Mouse (Mus musculus): ENCODE data around the gene Olfr459. TPM values are rescaled to one million over a fixed set of nuclear protein-coding genes. Genes with fewer than 3 reads are reported as not detected.
A peak's percentile ranks its signal among the peaks of the same experiment; 100 is the strongest.

Gene Olfr459
- polyA plus RNA-seq (2015; fragmentation: Nextera tagmentation; extraction: Ambion mirVana): not detected in 2 replicates

DNA sequence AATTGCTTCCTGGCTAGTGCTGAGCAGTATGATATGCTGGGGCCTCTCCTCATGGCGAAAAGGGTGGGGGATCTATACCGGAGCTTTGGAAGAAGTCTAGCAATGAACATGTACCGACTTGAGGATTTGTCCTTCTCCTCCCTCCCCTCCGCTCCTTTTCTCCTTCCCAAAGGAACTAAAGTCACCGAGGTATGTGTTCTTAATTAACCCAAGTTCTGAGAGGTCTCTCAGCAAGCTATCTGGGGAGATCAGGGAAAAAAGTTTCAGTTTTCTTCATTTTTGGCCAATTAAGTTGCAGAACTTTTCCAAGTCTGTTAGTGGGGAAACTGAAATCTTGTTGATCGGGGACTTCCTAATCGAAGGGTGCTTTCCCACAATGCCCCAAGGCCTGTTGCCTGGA is at the start of gene Olfr459:
Gene Olfr459 (minus strand): TSS at position 101 of the 400 bp plus-strand sequence.
- 83% methylated on average over 7 of the region's 7 CpGs for WGBS
- H3K9ac ChIP-seq: no peak within 1 kb of the TSS

GRCm38 (mm10) chr6:41824086-41824485 is 49.1 kb upstream of the Olfr459 start:
- no peak for ATAC-seq (ENCODE audit: low FRiP score, low read depth)
- no peaks in the 10 kb centered on the region for H3K4me1 ChIP-seq (replicated peaks)
- no peaks in the 10 kb centered on the region for H3K36me3 ChIP-seq
- H3K27ac ChIP-seq (replicated peaks): no peak overlapping the region
- no peak overlapping the region for H3K4me2 ChIP-seq
- no peaks in the 10 kb centered on the region for H3K9me3 ChIP-seq
- no peak overlapping the region for H3K4me3 ChIP-seq
- no peaks in the 10 kb centered on the region for H3K27me3 ChIP-seq
- no peak overlapping the region for H3K9ac ChIP-seq

More for the DNA sequence above, at the start of gene Olfr459:
- no peak for ATAC-seq (ENCODE audit: low FRiP score, low read depth)
- Histone ChIP-seq H3K27ac (replicated peaks) (no peak within 1 kb of the TSS), H3K4me2 (no peak within 1 kb of the TSS), H3K27me3 (no peaks in the 10 kb centered on the region), H3K9me3 (no peaks in the 10 kb centered on the region), H3K4me3 (no peak within 1 kb of the TSS), H3K36me3 (no peaks in the 10 kb centered on the region), H3K4me1 (replicated peaks) (no peaks in the 10 kb centered on the region)

DNA sequence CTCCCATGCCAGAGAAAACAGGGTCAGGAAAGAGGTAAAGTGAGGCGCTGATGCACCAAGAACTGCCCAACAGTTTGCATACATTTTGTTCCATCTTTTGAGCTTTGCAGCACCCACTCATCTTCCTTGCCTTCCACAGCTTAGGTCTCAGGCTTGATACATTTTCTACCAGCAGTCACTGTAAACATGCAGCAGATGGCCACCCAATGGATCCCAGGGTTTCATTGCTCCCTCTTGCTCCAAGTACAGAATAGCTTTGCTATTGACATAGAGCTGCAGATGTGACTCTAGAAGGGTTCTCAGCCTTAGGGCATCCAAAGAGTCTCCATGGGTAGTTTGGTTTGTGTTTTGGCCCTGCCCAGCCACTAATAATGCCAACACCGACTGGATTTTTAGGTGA is 11.7 kb upstream of the Olfr459 start:
- Histone ChIP-seq H3K9ac (no peak overlapping the region), H3K4me1 (replicated peaks) (no peaks in the 10 kb centered on the region), H3K27me3 (no peaks in the 10 kb centered on the region), H3K9me3 (no peaks in the 10 kb centered on the region), H3K4me2 (no peak overlapping the region), H3K36me3 (no peaks in the 10 kb centered on the region), H3K27ac (replicated peaks) (no peak overlapping the region), H3K4me3 (no peak overlapping the region)
- no peak for ATAC-seq (ENCODE audit: low FRiP score, low read depth)
- 86% methylated on average over 2 of the region's 2 CpGs for WGBS

DNA sequence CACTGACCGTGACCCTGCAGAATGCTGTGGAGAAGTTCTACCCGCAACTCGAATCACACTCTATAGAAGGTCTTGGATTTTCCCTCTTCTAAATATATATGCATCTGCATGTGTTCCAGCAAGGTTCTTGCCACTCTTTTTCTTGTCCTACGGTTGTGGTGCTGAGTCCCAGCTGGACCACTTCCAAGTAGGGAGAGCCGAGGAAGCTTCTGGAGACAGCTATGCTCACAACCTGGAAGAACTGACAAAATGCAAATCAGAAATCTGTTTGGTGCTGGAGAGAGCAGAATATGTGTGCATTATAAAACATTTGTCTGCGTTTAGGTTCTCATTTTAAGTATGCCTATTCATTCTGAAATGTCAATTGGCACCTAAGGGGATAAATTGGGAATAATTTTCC is 744 bp upstream of the Olfr459 start:
- H3K4me2 ChIP-seq: no peak overlapping the region
- no peaks in the 10 kb centered on the region for H3K4me1 ChIP-seq (replicated peaks)
- no peaks in the 10 kb centered on the region for H3K27me3 ChIP-seq
- ATAC-seq (ENCODE audit: low FRiP score, low read depth): no peak
- WGBS: 70% methylated on average over 6 of the region's 6 CpGs
- no peak overlapping the region for H3K4me3 ChIP-seq
- no peaks in the 10 kb centered on the region for H3K36me3 ChIP-seq
- H3K9me3 ChIP-seq: no peaks in the 10 kb centered on the region
- H3K27ac ChIP-seq (replicated peaks): no peak overlapping the region
- no peak overlapping the region for H3K9ac ChIP-seq

DNA sequence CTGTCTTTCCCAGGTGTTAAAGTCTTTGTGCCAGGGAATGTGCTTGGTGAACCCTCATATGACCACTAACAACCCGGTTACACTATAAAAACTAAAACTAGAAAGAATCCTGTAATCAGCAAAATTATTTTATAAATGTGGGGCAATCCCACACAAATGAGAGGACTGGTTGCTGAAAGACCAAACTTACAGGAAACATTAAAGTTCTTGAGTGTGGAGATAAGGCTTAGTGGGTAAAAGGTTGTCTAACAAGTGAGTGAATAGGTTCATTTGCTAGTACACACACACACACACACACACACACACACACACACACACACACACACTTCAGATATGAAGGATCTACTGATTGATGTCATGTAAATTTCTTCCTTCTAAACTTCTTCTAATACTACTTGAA is 5.1 kb downstream of the Olfr459 start:
- Histone ChIP-seq H3K27ac (replicated peaks) (no peak overlapping the region), H3K4me2 (no peak overlapping the region), H3K9ac (no peak overlapping the region), H3K27me3 (no peaks in the 10 kb centered on the region), H3K9me3 (no peaks in the 10 kb centered on the region), H3K4me3 (no peak overlapping the region), H3K4me1 (replicated peaks) (no peaks in the 10 kb centered on the region), H3K36me3 (no peaks in the 10 kb centered on the region)
- ATAC-seq (ENCODE audit: low FRiP score, low read depth): no peak
- WGBS: 76% methylated on average over 1 of the region's 1 CpGs

- Histone ChIP-seq H3K36me3 (no peaks in the 10 kb centered on the region), H3K4me3 (no peak overlapping the region), H3K9me3 (no peaks in the 10 kb centered on the region), H3K4me2 (no peak overlapping the region), H3K9ac (no peak overlapping the region), H3K4me1 (replicated peaks) (no peaks in the 10 kb centered on the region), H3K27me3 (no peaks in the 10 kb centered on the region), H3K27ac (replicated peaks) (no peak overlapping the region)
- ATAC-seq (ENCODE audit: low FRiP score, low read depth): no peak
- 93% methylated on average over 5 of the region's 5 CpGs for WGBS
These were observed 10.7 kb downstream of the Olfr459 start for GRCm38 (mm10) chr6:41764306-41764705.

DNA sequence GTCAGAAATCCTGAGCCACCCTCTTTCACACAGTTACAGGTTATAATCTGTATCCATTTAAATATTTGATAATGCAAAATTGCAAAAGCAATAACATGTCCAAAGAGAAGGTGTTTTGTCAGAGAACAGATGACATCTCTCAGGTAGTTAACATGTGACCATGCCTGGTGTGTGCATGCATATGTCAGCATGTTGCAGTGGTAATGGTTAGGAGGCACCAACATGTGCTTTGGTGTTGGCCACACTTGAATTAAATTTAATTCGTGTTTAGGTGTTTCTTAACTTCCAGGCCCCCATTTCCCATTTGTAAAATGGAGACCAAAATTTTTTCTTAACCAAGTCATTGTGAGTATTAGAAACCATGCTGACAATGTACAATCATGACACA is 12.6 kb downstream of the Olfr459 start:
- Histone ChIP-seq H3K4me3 (no peak overlapping the region), H3K4me1 (replicated peaks) (no peaks in the 10 kb centered on the region), H3K27ac (replicated peaks) (no peak overlapping the region), H3K9me3 (no peaks in the 10 kb centered on the region), H3K9ac (no peak overlapping the region), H3K4me2 (no peak overlapping the region), H3K27me3 (no peaks in the 10 kb centered on the region), H3K36me3 (no peaks in the 10 kb centered on the region)
- ATAC-seq (ENCODE audit: low FRiP score, low read depth): no peak
- WGBS: 94% methylated on average over 1 of the region's 1 CpGs

GRCm38 (mm10) chr6:41761702-41762369 is 13.1 kb downstream of the Olfr459 start:
- H3K36me3 ChIP-seq: no peaks in the 10 kb centered on the region
- no peak overlapping the region for H3K9ac ChIP-seq
- peak; percentile 92 for ATAC-seq (ENCODE audit: low FRiP score, low read depth)
- H3K4me1 ChIP-seq (replicated peaks): no peaks in the 10 kb centered on the region
- no peak overlapping the region for H3K4me3 ChIP-seq
- no peaks in the 10 kb centered on the region for H3K27me3 ChIP-seq
- WGBS: 7% methylated on average over 1 of the region's 1 CpGs
- no peak overlapping the region for H3K4me2 ChIP-seq
- H3K27ac ChIP-seq (replicated peaks): no peak overlapping the region
- no peaks in the 10 kb centered on the region for H3K9me3 ChIP-seq

- H3K27me3 ChIP-seq: no peaks in the 10 kb centered on the region
- H3K36me3 ChIP-seq: no peaks in the 10 kb centered on the region
- no peak for ATAC-seq (ENCODE audit: low FRiP score, low read depth)
- no peaks in the 10 kb centered on the region for H3K4me1 ChIP-seq (replicated peaks)
- H3K27ac ChIP-seq (replicated peaks): no peak overlapping the region
- 87% methylated on average over 2 of the region's 2 CpGs for WGBS
- H3K4me3 ChIP-seq: no peak overlapping the region
- H3K9ac ChIP-seq: no peak overlapping the region
- no peaks in the 10 kb centered on the region for H3K9me3 ChIP-seq
- H3K4me2 ChIP-seq: no peak overlapping the region
These were observed 15.4 kb downstream of the Olfr459 start for GRCm38 (mm10) chr6:41759618-41760017.

DNA sequence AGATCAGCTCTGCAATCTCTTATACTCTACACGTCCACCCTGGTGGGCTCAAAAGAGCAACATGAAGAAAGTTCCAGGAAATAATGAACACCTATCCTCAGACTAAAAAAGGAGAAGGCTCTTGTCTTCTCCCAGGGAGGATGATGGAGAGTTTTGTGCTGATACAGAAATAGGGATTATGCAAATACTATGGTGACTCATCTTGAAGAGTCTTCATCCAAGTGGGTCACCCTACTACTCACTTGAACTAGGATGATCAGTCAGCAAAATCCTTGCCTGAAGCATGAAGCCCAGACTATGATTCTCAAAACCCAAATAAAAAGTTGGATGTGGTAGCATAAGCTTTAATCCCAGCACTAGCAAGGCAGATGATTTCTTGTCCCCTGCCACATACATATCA is 16.6 kb downstream of the Olfr459 start:
- Histone ChIP-seq H3K27me3 (no peaks in the 10 kb centered on the region), H3K4me2 (no peak overlapping the region), H3K9ac (no peak overlapping the region), H3K9me3 (no peaks in the 10 kb centered on the region), H3K27ac (replicated peaks) (no peak overlapping the region), H3K4me1 (replicated peaks) (no peaks in the 10 kb centered on the region), H3K36me3 (no peaks in the 10 kb centered on the region), H3K4me3 (no peak overlapping the region)
- no peak for ATAC-seq (ENCODE audit: low FRiP score, low read depth)
- 89% methylated on average over 1 of the region's 1 CpGs for WGBS

GRCm38 (mm10) chr6:41757199-41757598 is 17.8 kb downstream of the Olfr459 start:
- Histone ChIP-seq H3K27me3 (no peaks in the 10 kb centered on the region), H3K9ac (no peak overlapping the region), H3K4me2 (no peak overlapping the region), H3K4me3 (no peak overlapping the region), H3K27ac (replicated peaks) (no peak overlapping the region), H3K4me1 (replicated peaks) (no peaks in the 10 kb centered on the region), H3K36me3 (no peaks in the 10 kb centered on the region), H3K9me3 (no peaks in the 10 kb centered on the region)
- WGBS: 77% methylated on average over 3 of the region's 3 CpGs
- no peak for ATAC-seq (ENCODE audit: low FRiP score, low read depth)

DNA sequence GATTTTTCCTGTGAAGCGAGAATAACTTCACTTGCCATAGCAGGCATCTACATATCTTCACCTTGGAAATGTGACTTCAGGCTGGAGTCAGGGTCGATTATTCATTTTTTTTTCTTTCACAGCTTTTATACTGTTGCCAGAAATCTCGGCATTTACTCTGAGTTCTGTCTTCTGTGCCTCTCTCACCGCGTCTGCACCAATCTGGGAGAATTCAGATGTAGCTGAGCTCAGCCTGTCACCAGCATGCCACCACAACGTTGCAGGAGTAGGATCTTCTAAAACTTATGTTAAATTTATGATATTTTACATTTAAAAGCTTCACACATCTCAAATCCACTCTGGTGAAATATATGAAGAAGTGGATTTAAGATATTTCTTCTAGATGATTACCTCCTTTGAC is 20.4 kb downstream of the Olfr459 start:
- ATAC-seq (ENCODE audit: low FRiP score, low read depth): no peak
- no peak overlapping the region for H3K4me2 ChIP-seq
- no peak overlapping the region for H3K27ac ChIP-seq (replicated peaks)
- WGBS: 72% methylated on average over 6 of the region's 6 CpGs
- H3K9me3 ChIP-seq: no peaks in the 10 kb centered on the region
- H3K36me3 ChIP-seq: no peaks in the 10 kb centered on the region
- no peak overlapping the region for H3K9ac ChIP-seq
- no peaks in the 10 kb centered on the region for H3K27me3 ChIP-seq
- no peak overlapping the region for H3K4me3 ChIP-seq
- no peaks in the 10 kb centered on the region for H3K4me1 ChIP-seq (replicated peaks)

Measured in hindbrain, embryonic 15.5 days (tissue).